In genomic region chrX:153505954-153506353, GRCm38 (mm10) we compare ENCODE assay signal across 9 mouse cellular contexts. TPM values are rescaled to one million over a fixed set of nuclear protein-coding genes. Genes with fewer than 3 reads are reported as not detected.
DNase-seq lines count a peak whose midpoint lies in the region; ATAC-seq and TF ChIP-seq lines count a peak whose summit lies in the region.
"Had no signal": no experiment of that assay in that cellular context is flagged by ENCODE, and none has a peak within 500 bp of the region (broad histone marks: within the 10 kb centered on the region; RNA-seq: fewer than 3 reads in every experiment).

No protein-coding gene starts in this region.

- no peak overlapping the region for H3K9ac ChIP-seq in liver, adult 2 months (ENCODE audit: low read depth, low read length)
- no peak overlapping the region for H3K9ac ChIP-seq in liver, embryonic 11.5 days (ENCODE audit: low read depth, low read length)

- ATAC-seq in liver, embryonic 11.5 days (replicated peaks; ENCODE audit: low FRiP score), result no peak
- peak; percentile 82 for ATAC-seq in granulocyte monocyte progenitor cell, adult 5-6 weeks (replicated peaks; ENCODE audit: poor library complexity, severe bottlenecking)
- peak; percentile 88 for ATAC-seq in megakaryocyte progenitor cell, adult 5-6 weeks (replicated peaks; ENCODE audit: poor library complexity)

- H3K36me3 ChIP-seq in liver, adult 2 months (ENCODE audit: control insufficient read depth, insufficient read depth, low read length), result no peaks in the 10 kb centered on the region
- no peaks in the 10 kb centered on the region for H3K36me3 ChIP-seq in liver, embryonic 11.5 days (ENCODE audit: control insufficient read depth, insufficient read depth, low read length)

- no peaks in the 10 kb centered on the region for H3K4me1 ChIP-seq in liver, adult 2 months (ENCODE audit: control insufficient read depth, insufficient read depth, low read length)
- no peaks in the 10 kb centered on the region for H3K4me1 ChIP-seq in liver, embryonic 11.5 days (replicated peaks; ENCODE audit: control insufficient read depth, insufficient read depth, low read length)

- no peaks in the 10 kb centered on the region for H3K9me3 ChIP-seq in liver, embryonic 11.5 days (ENCODE audit: control insufficient read depth, low read length)

- no peak overlapping the region for H3K4me3 ChIP-seq in liver, adult 2 months (ENCODE audit: insufficient read depth, low read depth, low read length)
- no peak overlapping the region for H3K4me3 ChIP-seq in liver, embryonic 11.5 days (ENCODE audit: low read depth, low read length)

- H3K79me2 ChIP-seq in liver, adult 2 months (ENCODE audit: control insufficient read depth, insufficient read depth, low read length), result no peaks in the 10 kb centered on the region

- peak; percentile 22 to 23 for DNase-seq in cerebellum, adult 18-20 months
- DNase-seq in cerebellum, adult 11-12 months, result no peak
- DNase-seq in liver, adult 2 months (ENCODE audit: extremely low read depth, low read depth, low spot score), result no peak
- no peak for DNase-seq in liver, embryonic 11.5 days (ENCODE audit: low spot score)
- peak; percentile 57 for DNase-seq in adrenal gland, postnatal 25 days
- DNase-seq in thymus, postnatal 4 days, result peak; percentile 81

- TF ChIP-seq POLR2A in liver, adult 2 months (IDR thresholded peaks at IDR 0.05; ENCODE audit: extremely low read depth, insufficient read depth, low read length), result no peak

- TF ChIP-seq CTCF in liver, adult 2 months (IDR thresholded peaks at IDR 0.05; ENCODE audit: low read depth, low read length), result peak; percentile 58

- no peak overlapping the region for H3K27ac ChIP-seq in liver, adult 2 months (replicated peaks; ENCODE audit: insufficient read depth, low read depth, low read length)
- no peak overlapping the region for H3K27ac ChIP-seq in liver, embryonic 11.5 days (ENCODE audit: low read depth, low read length)

- no peak overlapping the region for H3K4me2 ChIP-seq in liver, embryonic 11.5 days

- 44% methylated on average over 9 of the region's 9 CpGs for WGBS in liver, adult 2 months
- 43% methylated on average over 9 of the region's 9 CpGs for WGBS in liver, embryonic 11.5 days

- no peaks in the 10 kb centered on the region for H3K27me3 ChIP-seq in liver, adult 2 months (ENCODE audit: control insufficient read depth, insufficient read depth, low read length)
- H3K27me3 ChIP-seq in liver, embryonic 11.5 days (replicated peaks; ENCODE audit: control insufficient read depth, insufficient read depth, low read length), result no peaks in the 10 kb centered on the region

RNA-seq across cellular contexts. Expression of gene Ubqln2, which starts 7.9 kb away (rescaled TPM):
- total RNA-seq in liver, adult 2 months (2014; rRNA removed), result 5.9 and 9.8 TPM in 2 replicates
- polyA plus RNA-seq in liver, adult 2 months (2012; rRNA removed), result 11.2 and 12.1 TPM in 2 replicates
- polyA plus RNA-seq in liver, embryonic 11.5 days (2014; fragmentation: Nextera tagmentation; extraction: Ambion mirVana), result 14.8 and 15.5 TPM in 2 replicates
- total RNA-seq in adrenal gland, postnatal 25 days (2021), result 73.1 and 77.1 TPM in 2 replicates
- 40.2 and 40.5 TPM in 2 replicates for total RNA-seq in granulocyte monocyte progenitor cell, adult 5-6 weeks (2014; fragmentation: Nextera tagmentation)
- 4.4 and 8.1 TPM in 2 replicates for total RNA-seq in granulocyte monocyte progenitor cell, adult 5-6 weeks (2017)
- total RNA-seq in megakaryocyte progenitor cell, adult 5-6 weeks (2015), result 46.2 and 48.8 TPM in 2 replicates
- 4.2 and 6.4 TPM in 2 replicates for total RNA-seq in megakaryocyte progenitor cell, adult 5-6 weeks (2017)

RNA-seq across cellular contexts. Expression of gene Cypt3, which starts 52.4 kb away (rescaled TPM):
- not detected in 2 replicates for total RNA-seq in liver, adult 2 months (2014; rRNA removed)
- not detected in 2 replicates for polyA plus RNA-seq in liver, adult 2 months (2012; rRNA removed)
- polyA plus RNA-seq in liver, embryonic 11.5 days (2014; fragmentation: Nextera tagmentation; extraction: Ambion mirVana), result not detected in 2 replicates
- total RNA-seq in adrenal gland, postnatal 25 days (2021), result not detected in 2 replicates
- total RNA-seq in granulocyte monocyte progenitor cell, adult 5-6 weeks (2014; fragmentation: Nextera tagmentation), result not detected in 2 replicates
- total RNA-seq in granulocyte monocyte progenitor cell, adult 5-6 weeks (2017), result not detected in 2 replicates
- total RNA-seq in megakaryocyte progenitor cell, adult 5-6 weeks (2015), result not detected in 2 replicates
- not detected in 2 replicates for total RNA-seq in megakaryocyte progenitor cell, adult 5-6 weeks (2017)
- polyA plus RNA-seq: limb, embryonic 14.5 days had no signal

Comparison
In these comparisons a context has a peak if more than half of its experiments do, and no peak if none do; other contexts are left out.
1. DNase-seq: peak in cerebellum, adult 18-20 months (2 of 2), adrenal gland, postnatal 25 days (single experiment) and thymus, postnatal 4 days (single experiment); none in cerebellum, adult 11-12 months (single experiment), liver, adult 2 months (single experiment) and liver, embryonic 11.5 days (single experiment).